In genomic region chr7:109772251-109772650, GRCm38 (mm10) we compare ENCODE assay signal across 29 mouse cellular contexts. TPM values are rescaled to one million over a fixed set of nuclear protein-coding genes. Genes with fewer than 3 reads are reported as not detected.
DNase-seq lines count a peak whose midpoint lies in the region; ATAC-seq and TF ChIP-seq lines count a peak whose summit lies in the region.
"Had no signal": no experiment of that assay in that cellular context is flagged by ENCODE, and none has a peak within 500 bp of the region (broad histone marks: within the 10 kb centered on the region; RNA-seq: fewer than 3 reads in every experiment).

No protein-coding gene starts in this region.

- H3K27me3 ChIP-seq in MEL (ENCODE audit: control insufficient read depth in 1 of 2, insufficient read depth in 2 of 2, low read length in 2 of 2) = no peaks in the 10 kb centered on the region
- H3K27me3 ChIP-seq: CH12.LX; forebrain, embryonic 13.5 days; forebrain, embryonic 15.5 days; Patski had no signal

- peak; percentile 64 for ATAC-seq in common myeloid progenitor, adult 5-6 weeks (replicated peaks; ENCODE audit: low read depth, poor library complexity, severe bottlenecking)
- ATAC-seq: activated CD4-positive, CD25-positive, alpha-beta regulatory T cell, adult 4 months; CD4-positive, CD25-positive, alpha-beta regulatory T cell, adult 4 months; forebrain, embryonic 13.5 days; forebrain, embryonic 15.5 days; forebrain, postnatal 0 days; Patski had no signal

- H3K4me1 ChIP-seq in MEL (ENCODE audit: control insufficient read depth in 1 of 2, insufficient read depth in 2 of 2, low read length in 2 of 2) = peaks cover 8 to 25% of the 10 kb centered on the region in 2 experiments
- H3K4me1 ChIP-seq: embryonic facial prominence, embryonic 10.5 days; embryonic facial prominence, embryonic 12.5 days; forebrain, embryonic 13.5 days; forebrain, embryonic 15.5 days had no signal

- DNase-seq in MEL (ENCODE audit: low read depth, low spot score) = peak; percentile 68
- DNase-seq in naive thymus-derived CD4-positive, alpha-beta T cell, adult 2 months (ENCODE audit: low read depth) = peak; percentile 26
- no peak for DNase-seq in layer of hippocampus, adult 9-10 months (ENCODE audit: low spot score)
- DNase-seq in layer of hippocampus, postnatal 36 days = no peak
- no peak for DNase-seq in adrenal gland, postnatal 25 days
- DNase-seq: adrenal gland, adult 8-10 months; adrenal gland, postnatal 14 days; B cell, adult 2 months; cerebellum, adult 11 months; cerebellum, adult 18-20 months; cerebellum, adult 8-10 months; cerebellum, adult 9-11 months; cerebellum, postnatal 14 days; cerebellum, postnatal 36 days; forebrain, postnatal 0 days had no signal

- H3K36me3 ChIP-seq in MEL (ENCODE audit: control insufficient read depth in 1 of 2, insufficient read depth in 2 of 2, low read length in 2 of 2) = peaks cover 0 to 38% of the 10 kb centered on the region in 2 experiments; a peak in 2 of 4 replicates
- H3K36me3 ChIP-seq: embryonic facial prominence, embryonic 10.5 days; embryonic facial prominence, embryonic 12.5 days; forebrain, embryonic 15.5 days; G1E had no signal

- no peak for TF ChIP-seq EP300 in MEL (IDR thresholded peaks at IDR 0.05; ENCODE audit: low read depth in 1 of 2, low read length in 2 of 2)

- H3K79me2 ChIP-seq in MEL (ENCODE audit: control insufficient read depth, insufficient read depth, low read length, poor library complexity) = no peaks in the 10 kb centered on the region

- no peak for TF ChIP-seq CTCF in MEL (IDR thresholded peaks at IDR 0.05 in 2 of 3, conservative IDR thresholded peaks at IDR 0.05 in 1 of 3; ENCODE audit: control insufficient read depth in 1 of 3, insufficient read depth in 1 of 3, low read depth in 2 of 3, low read length in 3 of 3, poor library complexity in 1 of 3, severe bottlenecking in 1 of 3)

- TF ChIP-seq POLR2A in MEL (IDR thresholded peaks at IDR 0.05; ENCODE audit: control insufficient read depth in 1 of 2, insufficient read depth in 1 of 2, low read depth in 1 of 2, low read length in 2 of 2, poor library complexity in 1 of 2) = no peak

- no peak overlapping the region for H3K9ac ChIP-seq in MEL (ENCODE audit: control insufficient read depth, low read depth, low read length, poor library complexity, severe bottlenecking)
- H3K9ac ChIP-seq: embryonic facial prominence, embryonic 12.5 days; forebrain, embryonic 13.5 days; forebrain, embryonic 15.5 days; forebrain, postnatal 0 days had no signal

- H3K27ac ChIP-seq in MEL (ENCODE audit: control insufficient read depth, low read depth, low read length) = no peak overlapping the region
- H3K27ac ChIP-seq: embryonic facial prominence, embryonic 10.5 days; embryonic facial prominence, embryonic 12.5 days; forebrain, embryonic 13.5 days; forebrain, embryonic 15.5 days had no signal

- H3K4me3 ChIP-seq in MEL (ENCODE audit: control insufficient read depth in 1 of 2, insufficient read depth in 1 of 2, low read depth in 2 of 2, low read length in 2 of 2) = no peak overlapping the region
- H3K4me3 ChIP-seq: embryonic facial prominence, embryonic 10.5 days; embryonic facial prominence, embryonic 12.5 days; forebrain, embryonic 13.5 days; forebrain, embryonic 15.5 days had no signal

- H3K9me3 ChIP-seq in MEL (replicated peaks; ENCODE audit: insufficient read depth, low read length) = no peaks in the 10 kb centered on the region
- H3K9me3 ChIP-seq: embryonic facial prominence, embryonic 10.5 days; embryonic facial prominence, embryonic 12.5 days; forebrain, embryonic 13.5 days; forebrain, embryonic 15.5 days; G1E had no signal

- no peak for TF ChIP-seq RAD21 in MEL (IDR thresholded peaks at IDR 0.05; ENCODE audit: low read depth, low read length)

TF ChIP-seq in MEL, 35 proteins besides CTCF, POLR2A, EP300 and RAD21:
- TF ChIP-seq GATA1 (IDR thresholded peaks at IDR 0.05; ENCODE audit: low read depth, low read length) = peak; percentile 63
- no peak for TF ChIP-seq HCFC1 (IDR thresholded peaks at IDR 0.05; ENCODE audit: low read depth, low read length)
- peak; percentile 83 for TF ChIP-seq RCOR1 (IDR thresholded peaks at IDR 0.05; ENCODE audit: low read depth, low read length)
- no peak for TF ChIP-seq E2F4 (IDR thresholded peaks at IDR 0.05; ENCODE audit: borderline replicate concordance, low read depth, low read length)

RNA-seq across cellular contexts. Expression of gene Nrip3, which starts 9.6 kb away (rescaled TPM):
- not detected in 2 replicates for total RNA-seq in MEL (2012; rRNA removed)
- not detected for polyA plus RNA-seq in MEL (2012; ENCODE audit: insufficient read depth in 1 of 2, insufficient read length in 2 of 2, low read depth in 1 of 2, low replicate concordance in 2 of 2, missing spikeins in 1 of 2)
- total RNA-seq in common myeloid progenitor, adult 5-6 weeks (2017) = 0.41 and 0.44 TPM in 2 replicates
- 100 to 1,000 TPM; 209 to 247 TPM for total RNA-seq in layer of hippocampus, postnatal 36 days (2021)
- total RNA-seq in adrenal gland, postnatal 25 days (2021) = 0.24 and 0.48 TPM in 2 replicates
- polyA plus RNA-seq: G1E had no signal

RNA-seq across cellular contexts. Expression of gene Tmem9b, which starts 19.6 kb away (rescaled TPM):
- 25.1 and 30.6 TPM in 2 replicates for total RNA-seq in MEL (2012; rRNA removed)
- 10 to 100 TPM in 1 of 2 experiments, not detected in 1; 26.4 TPM for polyA plus RNA-seq in MEL (2012; ENCODE audit: insufficient read depth in 1 of 2, insufficient read length in 2 of 2, low read depth in 1 of 2, low replicate concordance in 2 of 2, missing spikeins in 1 of 2)
- total RNA-seq in common myeloid progenitor, adult 5-6 weeks (2017) = 11.0 and 21.5 TPM in 2 replicates
- total RNA-seq in layer of hippocampus, postnatal 36 days (2021) = 100 to 1,000 TPM in 1 of 2 experiments, 10 to 100 TPM in 1; 97.9 to 107 TPM
- total RNA-seq in adrenal gland, postnatal 25 days (2021) = 39.8 and 41.5 TPM in 2 replicates

RNA-seq across cellular contexts. Expression of gene Ascl3, which starts 40.7 kb away (rescaled TPM):
- not detected in 2 replicates for total RNA-seq in MEL (2012; rRNA removed)
- polyA plus RNA-seq in MEL (2012; ENCODE audit: insufficient read depth in 1 of 2, insufficient read length in 2 of 2, low read depth in 1 of 2, low replicate concordance in 2 of 2, missing spikeins in 1 of 2) = not detected
- not detected in 2 replicates for total RNA-seq in common myeloid progenitor, adult 5-6 weeks (2017)
- not detected for total RNA-seq in layer of hippocampus, postnatal 36 days (2021)
- total RNA-seq in adrenal gland, postnatal 25 days (2021) = not detected in 2 replicates
- total RNA-seq: adrenal gland, postnatal 14 days; adrenal gland, postnatal 4 days; CH12.LX; forebrain, postnatal 0 days; G1E had no signal
- polyA plus RNA-seq: activated CD4-positive, CD25-positive, alpha-beta regulatory T cell, adult 4 months; CD4-positive, CD25-positive, alpha-beta regulatory T cell, adult 4 months; embryonic facial prominence, embryonic 10.5 days; embryonic facial prominence, embryonic 12.5 days; embryonic facial prominence, embryonic 14.5 days; forebrain, embryonic 13.5 days; forebrain, embryonic 15.5 days; forebrain, postnatal 0 days; G1E had no signal

RNA-seq across cellular contexts. Expression of gene BC051019, which starts 48.6 kb away (rescaled TPM):
- 0.10 TPM in 1 of 2 replicates, not detected in the other for total RNA-seq in MEL (2012; rRNA removed)
- polyA plus RNA-seq in MEL (2012; ENCODE audit: insufficient read depth in 1 of 2, insufficient read length in 2 of 2, low read depth in 1 of 2, low replicate concordance in 2 of 2, missing spikeins in 1 of 2) = under 1 TPM in 1 of 2 experiments, not detected in 1; 0.39 TPM
- not detected in 2 replicates for total RNA-seq in common myeloid progenitor, adult 5-6 weeks (2017)
- not detected for total RNA-seq in layer of hippocampus, postnatal 36 days (2021)
- total RNA-seq in adrenal gland, postnatal 25 days (2021) = not detected in 2 replicates
- total RNA-seq: adrenal gland, adult 18-20 months; adrenal gland, postnatal 14 days; adrenal gland, postnatal 4 days; G1E had no signal
- polyA plus RNA-seq: forebrain, embryonic 11.5 days; G1E had no signal

Comparison
In these comparisons a context has a peak if more than half of its experiments do, and no peak if none do; other contexts are left out.
1. DNase-seq: peak in MEL (single experiment) and naive thymus-derived CD4-positive, alpha-beta T cell, adult 2 months (single experiment); none in layer of hippocampus, adult 9-10 months (single experiment), layer of hippocampus, postnatal 36 days (0 of 2) and adrenal gland, postnatal 25 days (single experiment).
2. RNA of gene Nrip3, which starts 9.6 kb away (total RNA-seq): 209 to 247 TPM in layer of hippocampus, postnatal 36 days; 0.41 to 0.44 TPM in common myeloid progenitor, adult 5-6 weeks, 0.24 to 0.48 TPM in adrenal gland, postnatal 25 days and not detected in MEL; every median in the first group is over 100 times any median in the second.